Mouse (Mus musculus): Measurements from ENCODE around the gene Ncor2.
A peak's percentile ranks its signal among the peaks of the same experiment; 100 is the strongest.

The Ncor2 gene

DNA sequence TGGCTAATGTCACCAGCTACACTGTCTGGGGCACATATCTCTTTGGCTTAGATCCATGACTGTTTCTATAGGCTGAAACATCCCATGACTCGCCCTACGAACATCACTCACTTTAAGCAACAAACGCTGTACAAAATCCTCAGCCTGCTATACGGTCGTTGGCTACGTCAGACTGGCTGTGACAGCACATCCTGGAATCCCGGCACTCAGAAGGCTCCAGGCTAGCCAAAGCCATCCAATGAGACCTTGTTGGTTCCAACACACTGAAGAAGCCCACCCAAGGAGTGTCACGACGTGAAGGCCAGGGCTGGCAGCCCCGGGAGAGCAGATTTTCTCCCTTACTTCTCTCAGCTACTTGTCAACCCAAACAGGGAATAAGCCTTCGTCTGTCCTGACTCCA, 82.7 kb downstream of the Ncor2 start:
- no peak for DNase-seq (ENCODE audit: low spot score in 2 of 2)

DNA sequence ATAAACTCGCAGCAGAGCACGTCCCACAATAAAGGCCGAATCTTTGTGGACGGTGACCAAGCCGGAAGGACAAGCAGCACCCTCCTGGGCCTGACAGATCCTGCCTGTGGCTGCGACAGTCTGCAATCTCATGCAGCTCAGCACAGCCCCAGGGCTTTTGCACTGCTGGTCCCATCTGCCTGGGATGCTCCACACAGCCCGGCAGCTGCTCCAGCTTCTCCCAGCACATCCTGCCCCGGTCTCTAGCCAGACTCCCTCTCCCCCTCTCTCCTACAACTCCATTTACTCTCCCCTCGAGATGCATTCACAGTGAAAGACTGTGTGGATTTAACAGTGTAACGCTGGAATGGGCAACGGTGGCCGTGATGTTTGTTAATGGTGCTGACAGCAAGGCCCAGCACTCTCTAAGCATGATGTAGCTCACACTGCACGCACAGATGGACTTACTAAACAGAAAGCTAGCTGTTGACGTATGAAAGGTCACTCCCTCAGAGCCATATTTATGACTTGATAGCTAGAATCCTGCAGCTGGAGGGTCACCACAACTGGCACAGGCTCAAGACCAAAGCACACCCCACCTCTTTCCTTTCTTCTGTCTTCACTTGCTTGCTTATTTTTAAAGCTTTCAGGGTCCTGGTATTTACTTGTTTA, 83.4 kb downstream of the Ncor2 start:
- no peak for DNase-seq (ENCODE audit: low spot score in 2 of 2)

DNA sequence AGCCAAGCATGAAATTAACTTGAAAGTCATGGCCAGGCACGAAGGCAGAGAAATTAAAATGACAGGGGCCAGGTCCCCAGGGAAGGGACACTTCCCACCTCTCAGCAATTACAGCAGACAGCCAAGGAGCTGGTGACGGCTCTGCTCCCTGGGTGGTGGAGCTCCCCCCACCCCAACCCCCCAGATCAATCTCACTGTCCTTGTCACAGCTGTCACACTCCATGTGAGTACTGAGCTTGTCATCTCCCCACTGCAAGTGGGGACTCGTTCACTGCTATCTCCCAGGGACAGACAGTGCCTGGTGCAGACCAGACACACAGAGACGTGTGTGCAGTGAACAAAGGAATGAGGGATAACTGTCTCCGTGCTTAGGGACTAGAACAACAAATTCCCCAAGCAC, 85.2 kb downstream of the Ncor2 start:
- DNase-seq (ENCODE audit: low spot score in 2 of 2): no peak

DNA sequence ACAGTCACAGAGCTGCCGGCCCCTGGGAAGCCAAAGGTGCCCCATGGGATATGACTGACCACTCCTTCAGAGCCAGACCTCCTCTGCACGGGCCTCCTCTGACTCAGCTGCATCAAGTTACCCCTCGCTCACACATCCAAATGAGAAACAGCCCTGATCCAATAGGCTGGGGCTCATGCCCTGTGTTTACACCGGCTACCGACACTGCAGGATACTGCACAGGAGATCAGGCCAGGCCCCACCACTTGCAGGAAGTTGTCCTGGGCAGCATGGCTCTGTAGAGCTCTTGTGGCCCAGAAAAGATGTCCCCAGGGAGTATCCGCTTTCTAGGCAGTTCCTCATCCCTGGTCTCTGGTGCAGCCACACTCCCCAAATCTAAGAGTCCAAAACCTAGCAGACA, 90.9 kb downstream of the Ncor2 start:
- DNase-seq (ENCODE audit: low spot score in 2 of 2): no peak

DNA sequence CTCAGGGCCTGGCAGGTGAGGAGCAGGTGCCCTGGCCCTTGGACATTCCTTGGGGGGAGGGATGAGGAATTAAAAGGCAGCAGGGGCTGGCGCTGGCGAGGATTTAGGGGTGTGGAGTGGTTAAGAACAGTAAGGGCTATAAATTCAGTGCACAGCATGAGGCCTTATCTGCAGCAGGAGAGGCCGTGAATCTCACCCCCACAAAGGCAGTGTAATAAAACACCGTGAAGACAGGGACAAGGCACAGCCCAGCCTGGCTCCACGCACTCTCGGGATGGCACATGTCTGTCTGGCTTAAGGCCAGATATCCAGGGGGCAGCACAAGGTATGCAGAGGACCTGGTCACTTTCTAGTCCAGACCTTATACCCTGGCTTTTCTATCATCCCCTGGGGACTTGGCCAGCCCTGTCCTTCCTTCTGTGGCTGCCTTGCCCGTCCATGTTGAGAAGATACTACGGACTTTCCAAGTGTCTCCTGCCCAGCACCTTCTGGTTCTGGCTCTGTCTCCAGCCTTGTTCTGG, 93.9 kb downstream of the Ncor2 start:
- DNase-seq (ENCODE audit: low spot score in 2 of 2): no peak

DNA sequence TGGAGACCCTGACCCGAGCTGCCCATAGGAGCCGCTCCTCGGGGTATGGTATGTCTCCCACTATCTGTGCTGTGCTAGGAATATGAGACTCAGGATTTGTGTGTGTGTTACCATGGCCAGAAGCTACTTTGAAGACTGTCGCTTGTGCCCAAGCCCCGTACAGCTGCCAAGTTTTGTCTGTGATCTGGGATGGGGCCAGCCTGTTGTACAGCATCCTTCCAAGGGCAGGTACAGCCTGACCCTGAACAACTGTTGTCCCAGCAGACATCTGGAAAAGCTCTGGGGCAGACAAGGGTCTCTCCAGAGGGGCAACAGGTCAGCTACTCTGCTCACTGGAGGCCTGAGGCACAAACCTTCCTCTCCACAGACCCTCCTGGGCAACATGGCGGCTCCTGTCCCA, 95.3 kb downstream of the Ncor2 start:
- no peak for DNase-seq (ENCODE audit: low spot score in 2 of 2)

DNA sequence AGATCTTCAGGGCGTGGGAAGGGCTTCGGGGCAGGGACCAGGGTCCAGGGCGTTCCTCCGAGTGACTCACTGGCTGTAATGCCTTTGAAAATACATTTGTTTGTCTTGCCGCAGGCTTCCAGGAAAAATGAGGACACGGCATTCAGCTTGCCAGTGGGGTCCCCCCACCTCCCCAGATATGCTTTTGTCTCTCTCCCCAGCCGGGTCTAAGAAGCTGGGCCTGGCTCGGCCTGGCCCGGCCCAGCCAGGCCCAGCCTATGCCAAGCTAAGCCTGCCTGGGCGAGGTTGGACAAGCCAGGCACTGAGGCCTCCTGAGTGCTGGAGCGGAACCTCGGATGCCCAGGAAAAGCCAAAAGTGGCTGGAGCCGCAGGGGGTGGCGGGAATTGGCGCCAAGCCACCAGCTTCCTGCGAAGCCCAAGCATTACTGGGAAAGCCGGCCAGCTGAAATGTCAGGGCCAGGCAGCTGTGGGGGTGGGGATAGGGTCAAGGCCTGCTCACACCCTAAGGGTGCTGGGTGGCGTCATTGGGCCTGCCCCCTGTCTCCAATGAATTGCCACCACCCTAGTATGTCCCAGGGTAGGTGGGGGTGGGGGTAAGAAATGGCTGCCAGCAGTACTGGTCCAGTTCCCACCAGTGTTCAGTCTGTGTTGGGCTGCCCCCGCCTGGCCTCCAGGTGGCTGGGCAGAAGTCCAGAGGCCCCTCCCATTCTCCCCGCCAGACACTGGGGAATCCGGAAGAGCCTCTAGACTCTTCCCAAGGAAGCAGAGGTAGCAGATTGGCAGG, 97.5 kb downstream of the Ncor2 start:
- DNase-seq (ENCODE audit: low spot score in 2 of 2): peak; percentile 76 to 78

DNA sequence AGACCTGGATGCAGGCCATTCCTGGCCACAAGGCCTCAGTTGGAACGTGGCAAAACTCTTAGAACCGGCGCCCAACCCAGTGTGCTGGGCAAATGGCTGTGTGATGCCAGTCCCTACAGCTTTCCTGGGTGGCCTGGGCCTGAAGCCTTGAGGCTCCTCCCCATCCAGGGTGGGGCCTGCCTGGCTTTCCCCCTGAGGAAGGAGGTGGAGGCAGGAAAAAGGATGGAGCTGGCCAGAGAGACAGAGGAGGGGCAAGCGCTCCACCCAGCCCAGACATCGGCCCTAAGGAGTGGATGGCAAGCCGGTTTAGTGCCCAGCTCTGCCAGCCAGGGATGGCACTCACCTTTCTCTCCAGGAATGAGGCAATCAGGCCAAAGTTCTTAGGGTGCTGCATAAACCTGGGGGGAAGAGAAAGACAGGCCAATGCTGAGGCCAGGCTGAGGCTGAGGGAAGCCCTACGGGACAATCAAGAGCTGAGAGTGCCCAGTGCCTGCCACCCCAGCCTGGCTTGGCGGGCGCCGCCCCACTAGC, 98.2 kb downstream of the Ncor2 start:
- no peak for DNase-seq (ENCODE audit: low spot score in 2 of 2)

DNA sequence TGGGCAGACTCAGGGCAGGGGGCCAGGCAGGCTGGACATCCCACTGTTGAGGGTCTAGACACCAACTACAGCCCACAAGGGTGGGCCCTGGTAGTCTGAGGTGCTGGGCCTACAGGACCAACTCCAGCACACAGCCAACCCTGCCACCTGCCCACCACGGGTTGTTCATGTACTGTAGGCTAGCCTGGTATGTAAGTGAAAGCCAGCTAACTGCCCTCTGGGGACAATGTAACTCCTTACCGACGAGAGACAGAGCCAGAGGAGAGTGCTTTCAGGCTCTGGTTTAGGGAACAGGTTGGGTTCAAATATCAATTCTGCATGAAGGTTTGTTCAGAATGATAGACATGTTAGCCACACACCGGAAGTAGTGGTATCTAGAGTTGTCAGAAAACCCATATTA, 98.7 kb downstream of the Ncor2 start:
- DNase-seq (ENCODE audit: low spot score in 2 of 2): no peak

DNA sequence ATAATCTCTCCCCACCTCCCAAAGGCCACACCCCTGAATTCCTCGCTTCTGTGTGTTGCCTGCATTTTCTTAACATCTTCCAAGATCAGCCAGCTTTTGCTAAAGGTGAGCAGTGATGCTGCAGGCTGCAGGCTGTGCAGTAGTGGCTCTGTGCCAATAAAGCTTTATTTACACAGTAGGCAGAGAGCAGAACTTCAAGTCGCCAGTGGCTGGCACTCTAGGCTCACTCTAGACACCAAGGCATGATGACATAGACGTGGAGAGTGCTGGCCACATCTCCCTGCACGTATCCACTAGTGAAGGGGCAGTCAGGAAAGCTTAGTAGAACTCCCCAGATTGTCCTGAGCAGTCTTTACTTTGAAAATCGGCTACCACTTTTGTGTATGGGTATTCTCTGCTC, 100.8 kb downstream of the Ncor2 start:
- no peak for DNase-seq (ENCODE audit: low spot score in 2 of 2)

DNA sequence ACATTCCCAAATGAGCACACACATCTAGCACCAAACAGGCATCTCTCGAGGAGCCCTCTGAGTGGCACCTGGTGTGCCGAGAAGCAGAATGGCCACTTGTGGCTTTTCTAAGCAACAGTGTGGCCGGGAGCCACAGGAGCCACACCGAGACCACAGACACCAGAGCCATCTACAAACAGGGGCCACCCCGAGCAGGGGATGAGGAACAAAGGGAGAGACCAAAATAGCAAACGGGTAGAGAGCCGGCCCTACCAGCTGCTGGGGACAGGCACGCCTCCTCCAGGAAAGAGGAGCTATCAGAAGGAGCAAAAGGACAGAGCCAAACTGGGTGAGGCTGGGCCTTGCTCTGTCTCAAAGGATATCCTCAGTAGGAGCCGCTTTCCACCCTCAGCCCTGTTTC, 102.8 kb downstream of the Ncor2 start:
- DNase-seq (ENCODE audit: low spot score in 2 of 2): no peak

DNA sequence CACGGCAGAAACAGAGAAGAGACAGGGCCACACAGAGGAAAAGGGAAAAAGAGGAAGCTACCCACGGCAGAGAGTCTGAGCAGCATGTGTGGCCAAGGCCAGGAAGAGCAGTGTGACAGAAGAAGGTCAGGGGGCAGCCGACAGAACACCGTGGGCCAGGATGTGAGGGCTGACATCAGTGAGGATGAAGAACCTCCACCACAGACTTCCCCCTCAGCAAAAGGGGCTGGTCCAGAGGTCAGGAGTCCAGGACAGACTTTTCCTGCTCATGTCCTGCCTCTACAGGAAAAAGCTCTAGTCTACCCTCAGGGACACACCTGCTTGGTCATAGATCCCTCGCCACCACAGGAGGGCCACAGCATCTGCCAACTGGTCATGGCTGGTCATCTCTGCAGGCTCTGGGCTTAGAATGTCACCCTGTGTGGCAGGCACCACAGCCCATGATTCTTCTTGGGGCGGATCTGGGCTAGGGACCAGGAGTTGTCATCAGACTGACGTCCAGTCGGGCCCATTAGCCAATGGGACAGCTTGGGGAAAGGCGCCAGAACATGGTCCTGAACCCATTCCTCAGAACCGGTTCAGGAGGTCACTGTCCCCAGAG, 104.3 kb downstream of the Ncor2 start:
- no peak for DNase-seq (ENCODE audit: low spot score in 2 of 2)

DNA sequence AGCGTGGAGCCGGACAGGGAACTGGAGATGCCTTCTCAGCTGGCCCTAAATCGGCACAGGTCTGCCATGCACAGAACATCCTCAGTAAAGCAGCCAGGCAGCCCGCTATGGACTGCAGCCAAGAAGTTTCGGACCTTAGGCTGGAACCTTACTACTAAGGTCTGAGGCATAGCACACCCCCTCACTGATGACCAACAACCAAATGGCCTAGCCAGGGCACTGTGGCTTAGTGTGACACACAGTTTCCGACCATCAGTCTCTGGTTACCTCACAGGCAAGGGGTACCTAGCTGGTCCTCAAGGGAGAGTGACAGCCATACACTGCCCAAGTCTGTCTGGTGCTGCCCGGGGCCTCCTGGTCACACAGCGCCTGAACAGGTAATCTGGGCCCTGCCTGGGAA, 105.1 kb downstream of the Ncor2 start:
- DNase-seq (ENCODE audit: low spot score in 2 of 2): no peak

DNA sequence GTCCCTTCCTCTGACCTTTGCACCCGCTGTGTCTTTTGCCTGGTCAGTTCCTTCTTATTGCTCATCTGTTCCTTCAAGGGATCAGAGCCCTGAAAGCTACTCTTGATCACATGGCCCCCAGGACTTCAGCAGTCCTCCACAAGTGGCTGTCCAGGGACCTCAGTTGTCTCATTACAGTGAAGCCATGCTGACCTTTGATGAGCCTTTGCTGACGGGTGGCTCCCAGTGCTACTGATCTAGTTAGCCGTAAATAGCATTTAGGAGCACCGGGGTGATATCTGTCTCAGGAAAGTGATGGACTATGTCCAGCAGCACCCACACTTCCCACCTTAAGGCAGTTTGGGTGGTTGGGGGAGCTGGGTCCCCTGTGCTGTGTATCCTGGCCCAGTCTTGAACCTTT, 105.7 kb downstream of the Ncor2 start:
- DNase-seq (ENCODE audit: low spot score in 2 of 2): no peak

DNA sequence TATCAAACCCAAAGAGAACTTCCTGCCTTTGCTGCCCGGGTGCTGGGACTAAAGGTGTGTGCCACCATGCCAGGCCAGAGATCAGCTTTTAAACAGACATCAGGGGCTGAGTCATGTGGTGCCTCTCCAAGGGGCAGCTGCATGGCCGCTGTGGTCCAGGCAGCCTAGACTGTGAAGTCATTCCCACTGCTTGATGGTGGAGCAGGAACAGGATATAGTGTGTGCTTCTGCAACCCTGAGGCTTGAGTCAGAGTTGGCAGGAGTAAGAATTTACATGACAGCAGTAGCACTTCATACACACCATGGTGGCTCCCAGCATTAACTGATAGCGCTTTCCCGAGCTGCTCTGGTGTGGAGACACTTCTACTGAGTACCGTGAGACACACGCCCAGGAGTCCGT, 106.6 kb downstream of the Ncor2 start:
- no peak for DNase-seq (ENCODE audit: low spot score in 2 of 2)

DNA sequence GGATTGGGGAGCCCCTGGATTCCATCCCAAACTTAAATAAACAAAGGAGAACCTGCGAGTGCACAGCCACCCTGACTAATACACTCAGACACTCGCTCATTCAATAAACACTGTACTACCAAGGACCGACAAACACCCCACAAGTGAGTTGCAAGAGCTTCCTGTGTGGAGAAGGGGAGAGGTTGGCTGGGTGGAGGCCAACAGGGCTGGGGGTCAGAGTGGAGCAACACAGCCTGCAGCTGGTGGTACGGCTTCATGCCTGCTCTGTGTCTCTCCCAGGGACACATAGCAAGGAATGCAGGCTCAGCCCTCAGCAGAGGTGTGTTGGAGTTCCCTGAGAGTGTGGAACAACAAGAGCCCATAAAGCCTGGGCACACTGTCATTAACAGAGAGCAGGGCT, 107.1 kb downstream of the Ncor2 start:
- DNase-seq (ENCODE audit: low spot score in 2 of 2): no peak

DNA sequence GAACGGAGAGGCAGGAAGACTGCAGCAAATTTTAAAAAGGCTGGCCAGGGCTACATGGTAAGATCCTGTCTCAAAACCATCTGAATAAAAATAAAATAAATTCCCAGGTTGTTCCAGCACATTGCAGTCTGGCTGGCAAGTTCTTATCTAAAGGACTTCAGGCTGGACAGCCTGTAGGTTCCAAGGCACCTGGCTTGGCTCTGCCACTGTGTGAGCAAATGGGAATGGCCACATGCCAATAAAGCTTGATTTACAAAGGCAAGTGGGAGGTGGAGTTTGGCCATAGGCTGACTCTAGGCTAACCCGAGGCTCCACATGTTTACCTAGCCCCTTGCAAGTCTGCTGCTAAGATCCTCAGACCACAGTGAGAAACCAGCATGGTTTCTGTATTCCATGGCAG, 108.6 kb downstream of the Ncor2 start:
- DNase-seq (ENCODE audit: low spot score in 2 of 2): no peak

DNA sequence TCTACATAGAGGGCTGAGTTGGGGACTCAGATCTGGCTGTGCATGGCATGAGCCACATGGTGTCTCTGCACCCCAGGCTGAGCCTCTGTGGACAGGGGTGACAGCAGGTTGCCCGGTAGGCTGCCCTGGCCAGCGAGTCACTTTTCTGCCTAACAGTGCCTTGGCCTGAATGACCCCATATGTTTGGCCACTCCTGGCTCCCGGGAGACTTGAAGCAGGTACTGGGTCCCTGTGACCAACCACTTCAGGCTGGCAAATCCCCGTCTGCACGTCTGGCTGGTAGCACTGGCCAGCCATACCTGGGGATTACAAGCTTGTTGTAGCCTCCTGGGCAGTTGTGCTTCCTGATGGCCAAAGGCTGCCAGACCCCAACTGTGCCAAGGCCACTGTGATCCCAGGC, 109.1 kb downstream of the Ncor2 start:
- no peak for DNase-seq (ENCODE audit: low spot score in 2 of 2)

DNA sequence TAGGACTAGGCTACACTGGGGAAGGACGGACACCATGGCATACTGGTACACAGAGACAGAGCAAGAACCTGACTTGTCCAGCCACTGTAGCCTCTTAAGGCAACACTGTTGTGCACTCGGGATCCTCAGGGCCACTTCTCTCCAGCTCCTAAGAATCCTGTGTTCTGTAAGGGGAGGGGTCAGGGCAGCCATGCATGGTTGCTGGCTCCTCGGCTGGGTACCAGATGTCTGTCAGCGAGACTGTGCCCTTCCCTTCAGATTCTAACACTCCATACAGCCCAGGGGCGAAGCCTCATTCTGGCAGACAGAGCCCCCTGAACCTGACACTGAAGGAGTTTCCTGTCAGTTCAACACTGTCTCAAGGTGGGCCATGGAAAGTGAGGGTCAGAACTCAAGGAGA, 109.6 kb downstream of the Ncor2 start:
- DNase-seq (ENCODE audit: low spot score in 2 of 2): no peak

DNA sequence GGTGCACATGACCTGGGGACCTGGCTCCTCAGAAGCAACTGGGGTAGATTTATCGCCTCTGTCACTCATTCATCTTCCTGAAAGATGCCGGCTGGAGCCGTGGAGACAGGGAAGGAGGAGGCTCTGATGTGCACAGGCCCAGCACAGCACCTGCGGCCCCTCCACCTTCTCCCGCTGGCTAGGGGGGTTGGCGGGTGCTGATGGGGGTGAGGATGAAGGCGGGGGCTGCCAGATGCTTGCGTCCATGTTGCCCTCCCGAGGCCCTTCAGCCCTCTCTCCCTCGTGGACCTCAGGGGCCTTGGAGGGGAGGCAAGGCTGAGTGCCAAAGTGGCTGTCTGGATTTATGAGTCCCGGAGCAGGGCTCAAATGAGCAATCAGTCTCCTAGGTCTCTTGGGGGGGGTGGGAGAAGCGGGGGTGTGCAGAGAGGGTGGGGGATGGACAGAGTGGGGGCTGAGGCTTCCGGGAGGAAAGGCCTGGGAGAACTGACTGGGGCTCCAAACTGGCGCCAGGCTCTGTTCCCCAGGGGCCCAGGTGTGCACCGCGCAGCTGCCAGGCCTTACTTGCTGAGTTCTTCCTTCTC, 110.6 kb downstream of the Ncor2 start:
- DNase-seq (ENCODE audit: low spot score in 2 of 2): no peak

DNA sequence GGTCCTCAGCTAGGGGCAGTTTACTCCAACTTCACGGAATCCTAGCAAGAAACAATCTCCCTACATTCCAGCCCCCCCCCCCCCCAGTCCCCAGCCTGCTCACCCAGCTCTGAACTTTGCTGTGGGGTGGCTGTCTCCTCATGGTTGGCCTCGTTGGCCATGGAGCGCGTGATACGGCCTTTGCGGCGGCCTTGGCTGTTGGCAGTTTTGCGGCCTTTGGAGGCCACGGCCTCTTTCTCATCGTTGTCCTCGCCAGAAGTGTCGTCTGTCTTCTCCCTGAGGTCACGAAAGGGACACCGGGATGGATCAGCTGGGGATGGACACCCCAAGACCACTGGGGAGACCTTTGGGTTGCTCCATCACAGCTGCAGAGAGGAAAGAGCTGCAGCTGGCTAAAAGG, 111.3 kb downstream of the Ncor2 start:
- DNase-seq (ENCODE audit: low spot score in 2 of 2): no peak

Measured in right cerebral cortex, postnatal 10 days (tissue).